Mouse (Mus musculus) cerebellum, postnatal 10 days (tissue): ENCODE results near the gene Sema3c.
A peak's percentile ranks its signal among the peaks of the same experiment; 100 is the strongest.
"Not testable (repeated sequence)": the region's sequence is repeated elsewhere in the genome, so short reads cannot be mapped to it uniquely, and the experiment has no call there.

ENCODE experiments used
- DNase-seq, 2 experiments: peaks; one replicate each; pipeline ENCODE4 v3.0.0; 2021; ENCODE audit warnings: mixed read lengths in 2 of 2

The Sema3c gene

DNA sequence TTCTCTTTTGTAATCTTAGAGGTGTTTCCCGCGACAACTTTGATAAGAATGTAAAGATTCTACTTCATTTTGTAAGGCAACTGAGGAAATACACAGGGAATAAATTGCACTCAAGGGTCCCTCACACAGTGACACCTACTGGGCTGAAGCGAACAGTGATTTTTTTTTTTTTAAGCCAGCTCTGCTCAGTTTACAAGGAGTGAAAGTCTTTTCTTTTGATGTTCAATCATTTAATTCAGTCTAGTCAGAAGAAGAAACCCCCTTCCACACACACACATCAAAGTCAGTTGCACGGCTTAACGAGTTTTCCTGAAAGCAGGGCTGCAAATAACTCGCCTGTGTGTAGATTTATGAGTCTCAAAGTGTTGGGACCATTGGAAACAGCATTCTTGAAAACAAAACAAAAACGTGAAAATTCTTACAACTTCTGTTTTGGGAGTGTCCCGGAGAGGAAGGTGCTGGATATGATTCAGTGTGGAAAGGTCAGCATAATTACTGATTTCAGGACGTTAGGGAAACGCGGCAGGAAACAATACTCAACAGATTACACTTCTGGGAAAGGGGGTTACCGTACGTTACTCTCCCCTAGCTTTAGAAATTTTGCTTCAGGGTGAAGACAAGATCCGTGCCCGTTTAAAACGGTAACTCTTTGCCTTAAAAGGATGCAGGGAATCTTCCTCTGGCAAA lies at the start of gene Sema3c:
TSS of gene Sema3c (plus strand) at position 588 of the 687 bp plus-strand sequence.
- DNase-seq = peak; percentile 25 to 33

DNA sequence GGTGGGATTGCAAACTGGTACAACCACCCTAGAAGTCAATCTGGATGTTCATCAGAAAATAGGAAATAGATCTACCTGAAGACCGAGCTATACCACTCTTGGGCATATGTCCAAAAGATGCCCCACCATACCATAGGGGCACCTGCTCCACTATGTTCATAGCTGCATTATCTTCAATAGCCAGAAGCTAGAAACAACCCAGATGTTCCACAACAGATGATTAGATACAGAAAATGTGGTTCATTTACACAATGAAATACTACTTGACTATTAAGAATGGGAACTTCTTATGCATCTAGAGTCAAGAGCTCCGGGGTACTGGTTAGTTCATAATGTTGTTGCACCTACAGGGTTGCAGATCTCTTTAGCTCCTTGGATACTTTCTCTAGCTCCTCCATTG lies 42.9 kb upstream of the Sema3c start:
- not testable (repeated sequence) for DNase-seq

- DNase-seq = no peak
Observed at GRCm38 (mm10) chr5:17543141-17543540, 30.9 kb upstream of the Sema3c start.

DNA sequence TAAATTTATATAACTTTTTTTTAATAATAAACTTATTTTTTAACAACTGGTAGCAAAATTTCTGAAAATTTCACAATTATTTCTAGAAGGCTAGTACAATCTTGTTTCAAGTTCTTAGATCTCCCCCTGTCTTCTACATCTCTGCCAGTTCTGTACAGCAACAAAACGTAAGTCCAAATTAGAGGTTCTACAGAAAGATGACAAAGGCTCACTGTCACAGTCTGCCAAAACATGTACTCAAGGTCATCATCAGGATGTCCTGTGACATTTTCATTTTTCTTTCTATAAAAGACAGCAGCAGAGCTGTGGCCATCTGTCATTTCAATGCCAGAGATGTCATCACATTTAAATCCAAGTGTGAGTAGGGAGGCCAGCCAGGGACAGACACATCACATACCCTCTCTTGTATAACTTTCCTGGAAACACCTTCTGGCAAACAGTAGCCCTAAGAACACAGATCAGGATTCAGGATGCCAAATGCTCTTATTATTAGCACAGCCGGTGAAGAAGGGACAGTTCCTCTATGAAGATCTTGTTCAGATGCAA lies 29.1 kb upstream of the Sema3c start:
- DNase-seq = peak; percentile 4 to 22

GRCm38 (mm10) chr5:17551693-17552092 lies 22.4 kb upstream of the Sema3c start:
- DNase-seq = no peak

GRCm38 (mm10) chr5:17556073-17556473 lies 18.0 kb upstream of the Sema3c start:
- peak; percentile 13 to 23 for DNase-seq

DNA sequence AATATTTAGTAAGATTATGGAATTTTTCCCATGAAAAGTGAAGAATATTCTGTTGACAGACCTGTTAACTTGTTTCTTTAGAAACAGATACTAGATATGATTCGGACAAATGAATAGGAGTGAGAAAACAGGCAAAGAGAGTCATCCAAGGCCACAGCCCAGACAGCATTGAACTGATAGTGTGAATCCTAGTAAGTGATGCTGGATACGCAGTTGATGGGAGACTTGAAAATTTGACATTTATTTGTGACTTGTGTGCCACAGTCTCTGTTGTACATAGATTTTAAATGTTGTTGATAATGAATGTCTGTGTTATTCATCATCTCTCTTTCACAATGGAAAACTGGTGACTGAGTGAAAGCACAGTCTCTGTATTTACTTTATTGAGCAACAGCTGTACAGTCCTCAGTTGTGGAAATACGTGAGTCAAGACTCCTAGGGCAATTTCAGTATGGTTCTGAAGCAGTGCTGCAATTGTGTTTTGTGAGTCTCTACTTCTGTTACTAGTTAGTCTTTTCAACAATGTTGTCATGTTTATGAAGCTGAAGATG lies 17.3 kb upstream of the Sema3c start:
- no peak for DNase-seq

DNA sequence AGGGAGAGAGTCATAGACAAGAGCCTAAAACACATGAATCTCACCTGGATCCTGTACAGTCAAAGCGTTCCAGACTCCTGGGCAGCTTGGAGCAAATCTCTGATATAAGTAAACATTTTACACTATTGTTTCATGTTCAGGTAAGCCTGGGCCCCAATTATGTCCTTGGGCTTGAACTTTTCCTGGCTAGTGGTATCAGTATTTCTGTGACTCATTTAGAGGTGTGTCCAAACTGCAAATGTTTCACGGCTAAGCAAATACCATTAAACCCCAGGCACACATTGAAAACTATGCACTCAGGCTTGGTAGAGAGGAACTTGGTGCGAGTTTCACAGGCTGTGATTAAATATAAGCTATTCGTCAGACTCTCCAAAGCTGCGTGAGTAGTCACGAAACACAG lies 2.5 kb upstream of the Sema3c start:
- DNase-seq = no peak

DNA sequence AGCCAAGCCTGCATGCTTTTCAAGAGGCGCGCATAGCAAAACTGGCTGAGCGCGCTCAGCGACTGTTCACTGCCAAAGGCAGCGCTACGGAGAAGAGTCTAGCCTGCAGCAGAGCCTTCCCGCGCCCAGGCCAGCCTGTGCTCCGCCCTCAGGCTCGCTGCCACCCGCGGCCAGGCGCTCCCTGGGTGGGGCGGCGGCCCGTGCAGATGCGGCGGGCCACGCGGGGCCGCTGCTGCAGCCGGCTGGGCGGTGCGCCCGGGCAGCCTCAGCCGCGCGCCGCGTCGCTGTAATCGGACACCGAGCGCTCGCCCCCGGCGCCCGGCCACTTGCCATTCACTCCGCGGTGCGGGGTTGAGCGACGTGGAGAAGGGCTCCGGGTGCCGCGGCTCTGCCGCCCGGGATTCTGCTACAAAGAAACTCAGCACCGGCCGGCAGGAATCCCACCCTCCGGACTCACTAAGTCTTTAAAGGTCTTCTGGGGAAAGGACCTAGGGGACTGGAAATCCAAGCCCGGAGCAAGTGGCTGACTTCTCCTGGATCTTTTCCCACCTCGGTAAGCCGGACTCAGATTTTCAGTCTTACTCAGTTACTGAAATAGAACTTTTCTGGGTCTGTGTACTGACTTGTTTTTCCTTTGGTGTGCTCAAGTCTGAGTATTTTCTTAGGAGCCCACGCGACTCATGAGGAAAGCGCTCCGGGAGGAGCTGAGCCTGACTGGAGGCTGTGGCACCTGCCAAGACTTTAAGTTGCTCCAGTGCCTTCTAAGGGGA lies 517 bp downstream of the Sema3c start:
- DNase-seq = peak; percentile 69 to 75

DNA sequence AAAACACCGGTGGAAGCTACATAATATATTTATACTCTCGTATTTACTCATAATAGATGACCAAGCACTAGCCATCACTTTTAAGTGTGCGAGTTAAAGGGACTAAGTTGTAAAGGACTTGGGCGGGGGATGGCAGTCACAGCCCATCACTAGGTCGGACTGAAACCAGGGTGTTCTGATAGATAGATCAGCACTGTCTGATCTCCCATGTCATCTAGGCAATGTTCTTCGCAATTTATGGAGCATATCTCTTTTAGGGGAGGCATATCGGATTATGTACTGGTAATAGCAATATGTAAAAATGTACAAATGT lies 1.1 kb downstream of the Sema3c start:
- DNase-seq = no peak

DNA sequence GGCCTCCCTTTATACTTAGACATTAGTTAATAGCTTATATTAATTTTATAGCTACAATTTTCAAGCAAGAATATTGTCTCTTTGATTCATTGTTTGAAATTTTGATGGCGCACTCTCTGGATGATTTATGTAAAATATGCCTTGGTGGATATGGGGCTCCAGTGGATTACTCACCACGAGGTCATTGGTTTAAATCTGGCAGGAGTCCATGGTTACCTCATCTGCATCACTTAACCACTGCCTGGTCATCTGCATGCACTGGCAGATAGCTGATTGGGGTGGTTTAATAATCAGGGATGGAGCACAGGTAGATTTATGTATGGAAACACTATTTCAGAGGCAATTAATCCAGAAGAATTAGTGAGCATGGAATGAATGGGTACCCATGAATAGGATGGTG lies 2.0 kb downstream of the Sema3c start:
- DNase-seq = no peak

DNA sequence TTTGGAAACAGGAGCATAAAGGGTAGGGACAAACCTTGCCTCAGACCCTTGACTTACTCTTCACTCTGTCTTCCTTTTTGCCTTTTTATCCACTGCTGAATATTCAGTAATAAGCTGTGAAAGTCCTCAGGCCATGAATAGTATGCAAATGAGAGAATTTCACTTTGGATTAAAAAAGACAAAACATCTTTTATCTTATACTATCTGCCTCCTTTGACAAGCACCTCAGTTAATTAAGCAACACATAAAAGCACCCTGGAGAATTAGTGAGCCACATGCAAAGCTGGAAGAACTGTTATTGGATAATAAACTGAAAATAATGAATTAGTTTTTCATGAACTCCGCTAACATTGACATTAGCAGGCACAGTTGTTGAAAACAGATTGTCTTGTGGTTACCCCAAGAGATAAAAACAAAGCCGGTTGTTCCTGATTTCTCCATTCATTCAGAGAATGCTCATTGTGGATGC lies 8.0 kb downstream of the Sema3c start:
- no peak for DNase-seq

DNA sequence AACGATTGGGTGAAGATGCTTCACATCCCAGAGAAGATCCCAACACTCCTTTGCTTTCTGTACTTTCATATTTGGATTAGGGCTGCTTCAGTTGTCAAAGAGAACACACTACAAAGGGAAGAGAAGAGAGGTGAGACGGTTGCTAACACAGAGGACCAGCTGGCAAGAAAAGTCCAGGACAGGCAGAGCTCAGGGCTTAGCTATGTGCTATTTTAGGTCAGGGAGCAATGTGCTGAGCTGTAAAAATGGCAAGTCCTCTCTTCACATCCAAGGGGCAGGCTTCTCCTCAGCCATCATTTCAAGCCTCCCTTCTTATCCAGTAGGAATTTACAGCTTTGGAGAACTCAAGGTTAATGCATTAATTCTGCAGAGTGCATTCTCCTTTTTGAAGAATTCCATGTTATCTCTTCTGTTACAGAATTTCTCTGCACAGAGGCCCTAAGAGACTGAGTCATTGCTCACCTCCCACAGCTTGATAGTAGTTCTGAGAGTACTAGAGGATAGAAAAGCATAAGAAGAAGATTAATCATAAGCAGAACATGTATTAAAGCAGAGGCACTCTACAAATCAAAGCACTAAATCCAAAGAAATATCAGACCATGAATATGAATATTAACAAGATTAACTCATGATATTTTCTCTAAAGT lies 10.3 kb downstream of the Sema3c start:
- no peak for DNase-seq

- DNase-seq = no peak
Observed at GRCm38 (mm10) chr5:17586518-17587210, 12.6 kb downstream of the Sema3c start.

GRCm38 (mm10) chr5:17591908-17592307 lies 17.8 kb downstream of the Sema3c start:
- no peak for DNase-seq

DNA sequence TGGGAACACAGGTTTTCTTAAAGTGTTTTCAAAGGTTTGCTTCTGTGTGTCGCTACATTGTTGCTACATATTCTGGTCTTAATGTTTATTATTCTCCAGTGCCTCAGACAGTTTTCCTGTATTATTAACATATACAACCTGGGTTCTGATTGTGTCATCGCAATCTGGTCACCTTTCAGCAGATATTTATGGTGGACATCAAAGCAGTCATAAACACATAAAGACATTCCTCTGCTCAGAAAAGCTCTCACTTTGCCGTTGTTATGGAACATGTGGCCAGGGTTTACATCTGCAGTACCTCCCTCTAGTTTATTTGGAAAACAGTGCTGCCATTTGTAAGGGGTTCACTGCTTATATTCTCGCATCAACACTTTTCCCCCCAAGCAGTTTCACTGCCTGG lies 27.6 kb downstream of the Sema3c start:
- DNase-seq = no peak

DNA sequence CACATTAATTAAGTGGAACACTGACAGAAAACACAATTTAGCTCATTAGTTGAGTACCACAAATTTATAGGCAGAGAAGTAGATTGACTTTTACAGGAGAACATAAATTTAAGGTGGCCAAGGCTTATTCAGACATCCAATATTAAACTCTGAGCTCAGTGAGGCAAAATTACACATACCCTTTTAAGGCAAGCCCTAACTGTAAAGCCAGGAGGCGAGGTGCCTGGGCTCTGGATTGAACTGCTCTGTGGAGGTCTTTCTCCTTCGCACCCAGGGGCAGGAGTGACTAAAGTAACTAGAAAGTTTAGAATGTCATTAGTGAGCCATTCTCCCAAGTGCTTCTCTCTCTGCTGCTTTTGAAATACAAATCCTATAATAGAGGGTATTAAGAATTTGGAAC lies 46.5 kb downstream of the Sema3c start:
- no peak for DNase-seq

GRCm38 (mm10) chr5:17622564-17622963 lies 48.5 kb downstream of the Sema3c start:
- no peak for DNase-seq

DNA sequence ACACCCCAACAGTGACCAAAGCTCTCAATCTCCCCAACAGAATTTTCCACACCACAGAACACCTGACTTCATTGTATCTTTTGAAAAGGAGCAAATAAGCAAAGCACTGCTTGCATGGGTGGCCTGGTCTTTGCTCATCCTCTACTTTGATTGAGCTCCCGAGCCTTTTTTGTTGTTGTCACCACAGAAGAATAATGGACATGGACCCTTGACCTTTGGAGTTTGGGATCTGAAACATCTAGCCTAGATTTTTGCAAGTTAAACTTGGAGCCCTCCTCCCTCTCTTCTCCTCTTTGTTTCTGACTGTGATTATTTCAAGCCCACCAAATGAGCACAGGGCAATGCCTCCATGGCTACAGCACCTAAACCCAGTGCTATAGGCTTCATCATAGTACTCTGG lies 54.5 kb downstream of the Sema3c start:
- DNase-seq = no peak

DNA sequence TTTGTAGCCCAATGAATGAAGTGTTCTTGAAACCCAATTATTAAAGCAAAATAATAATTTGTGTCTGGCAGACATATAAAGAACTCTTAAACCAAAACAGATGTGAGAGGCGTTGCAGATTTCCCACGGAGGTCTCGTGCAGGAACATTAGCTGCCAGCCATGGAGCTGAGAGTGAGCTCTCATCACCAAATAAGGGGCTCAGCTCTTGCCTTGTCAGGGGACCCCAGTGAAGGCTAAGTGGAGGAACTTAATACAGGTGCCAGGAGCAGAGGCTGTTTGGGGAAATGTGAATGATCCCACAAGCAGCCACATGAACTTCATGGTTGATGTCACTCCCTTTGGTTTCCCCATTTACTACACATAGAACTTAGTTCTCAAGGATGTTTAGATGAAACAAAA lies 55.5 kb downstream of the Sema3c start:
- no peak for DNase-seq

- DNase-seq = no peak
Observed at GRCm38 (mm10) chr5:17639519-17639918, 65.4 kb downstream of the Sema3c start.

DNA sequence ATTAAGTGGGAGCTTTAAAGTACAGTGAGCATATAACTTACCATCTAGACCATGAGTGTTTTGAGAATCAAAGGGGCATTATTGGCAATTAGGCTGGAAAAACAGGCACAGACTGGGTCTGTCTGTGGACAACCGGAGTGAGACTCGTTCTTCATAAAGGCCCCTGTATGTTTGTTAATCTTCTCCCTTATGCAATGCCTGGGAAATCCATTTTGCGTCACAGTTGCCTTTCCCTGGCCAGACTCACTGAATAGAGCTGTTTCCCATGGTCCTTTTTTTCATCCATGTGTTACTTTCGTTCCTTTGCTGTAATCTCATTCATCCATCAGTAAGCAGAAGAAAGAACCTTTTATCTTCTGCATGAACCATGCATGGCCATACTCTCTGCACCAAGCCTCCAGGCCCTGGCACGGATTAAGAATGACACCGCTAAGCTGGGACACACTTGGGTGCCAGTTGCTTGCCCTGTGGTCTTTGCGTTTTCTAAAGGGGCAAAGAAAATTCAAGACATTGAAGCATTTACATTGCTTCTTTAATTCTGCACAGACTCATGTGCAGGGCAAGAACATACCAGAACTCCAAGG lies 73.7 kb downstream of the Sema3c start:
- no peak for DNase-seq
